Mouse (Mus musculus): ENCODE results near the gene Ankrd13b.

DNA sequence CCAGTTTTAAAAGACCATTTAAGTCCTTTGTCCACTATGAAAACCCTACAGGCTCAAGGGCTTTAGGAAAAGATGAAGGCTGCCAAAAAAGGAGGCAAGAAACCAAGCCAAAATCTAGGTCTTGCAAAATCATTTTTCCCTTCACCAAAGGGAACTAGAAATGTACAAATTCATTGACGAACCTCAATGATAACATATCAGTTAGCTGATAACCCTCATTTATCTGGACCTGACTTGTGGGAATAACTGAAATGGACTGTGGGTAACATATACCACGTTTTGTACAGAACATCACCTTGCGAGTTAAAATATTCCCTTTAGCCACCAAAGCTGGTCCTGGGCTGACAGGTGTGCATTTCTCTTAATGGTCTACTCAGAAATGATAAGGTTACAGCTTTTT is 40.2 kb upstream of the Ankrd13b start:
- TF ChIP-seq POLR2A (IDR thresholded peaks at IDR 0.05; ENCODE audit: low read depth, low read length) = no peak
- TF ChIP-seq CTCF (IDR thresholded peaks at IDR 0.05; ENCODE audit: extremely low read depth, insufficient read depth, insufficient read length, insufficient replicate concordance) = no peak

Data from spleen, adult 2 months (tissue).